Mouse (Mus musculus) heart, embryonic 15.5 days (tissue): ENCODE results near the gene Slc25a11. TPM values are rescaled to one million over a fixed set of nuclear protein-coding genes. Genes with fewer than 3 reads are reported as not detected.
A peak's percentile ranks its signal among the peaks of the same experiment; 100 is the strongest.

Experiments used
- ATAC-seq: fragments of 200-750 bp; cut with Nextera tagmentation; replicated peaks from 2 replicates; pipeline ENCODE4 v1.8.0; 2017; ENCODE audit warnings: low read depth, moderate TSS enrichment; ENCODE audit not compliant: insufficient number of reproducible peaks, insufficient read depth, low FRiP score
- H3K27ac ChIP-seq: fragments of 300-500 bp; sonication (generic); 2 replicates; pipeline ENCODE4 v1.5.1; 2015; ENCODE audit warnings: mild to moderate bottlenecking, inconsistent platforms
- H3K27me3 ChIP-seq: fragments of 300-500 bp; sonication (generic); 2 replicates; pipeline ENCODE4 v1.6.1; 2015; ENCODE audit warnings: inconsistent platforms
- H3K36me3 ChIP-seq: fragments of 300-500 bp; sonication (generic); 2 replicates; pipeline ENCODE4 v1.6.1; 2015; ENCODE audit warnings: mild to moderate bottlenecking, inconsistent platforms
- H3K4me1 ChIP-seq: fragments of 300-500 bp; sonication (generic); replicated peaks from 2 replicates; pipeline ENCODE4 v1.6.1; 2015; ENCODE audit warnings: inconsistent platforms
- H3K4me2 ChIP-seq: fragments of 300-500 bp; sonication (generic); 2 replicates; pipeline ENCODE4 v1.6.1; 2015; ENCODE audit warnings: inconsistent platforms, mild to moderate bottlenecking, moderate library complexity
- H3K4me3 ChIP-seq: fragments of 300-500 bp; sonication (generic); 2 replicates; pipeline ENCODE4 v1.5.1; 2015; ENCODE audit warnings: mild to moderate bottlenecking, inconsistent platforms
- H3K9ac ChIP-seq: fragments of 300-500 bp; sonication (generic); 2 replicates; pipeline ENCODE4 v1.6.1; 2015; ENCODE audit warnings: mild to moderate bottlenecking, inconsistent platforms
- H3K9me3 ChIP-seq: fragments of 300-500 bp; sonication (generic); replicated peaks from 2 replicates; pipeline ENCODE4 v1.6.1; 2016; ENCODE audit warnings: inconsistent platforms
- WGBS: fragments of 180-500 bp; shearing (Covaris S2); methylation state at CpG from one replicate; pipeline ENCODE4 v1.1.7; 2015; ENCODE audit warnings: mixed read lengths; 5-methylcytosine and 5-hydroxymethylcytosine counted together
- polyA plus RNA-seq: library from polyadenylated mRNA; unstranded; fragments of >200 nt; fragmentation: Nextera tagmentation; extraction: Ambion mirVana; gene quantifications from 2 replicates; pipeline ENCODE4 v1.2.1, GENCODE M21; 2015

The Slc25a11 gene
- polyA plus RNA-seq, 1 experiment from 2014 or later, result 279 TPM

DNA sequence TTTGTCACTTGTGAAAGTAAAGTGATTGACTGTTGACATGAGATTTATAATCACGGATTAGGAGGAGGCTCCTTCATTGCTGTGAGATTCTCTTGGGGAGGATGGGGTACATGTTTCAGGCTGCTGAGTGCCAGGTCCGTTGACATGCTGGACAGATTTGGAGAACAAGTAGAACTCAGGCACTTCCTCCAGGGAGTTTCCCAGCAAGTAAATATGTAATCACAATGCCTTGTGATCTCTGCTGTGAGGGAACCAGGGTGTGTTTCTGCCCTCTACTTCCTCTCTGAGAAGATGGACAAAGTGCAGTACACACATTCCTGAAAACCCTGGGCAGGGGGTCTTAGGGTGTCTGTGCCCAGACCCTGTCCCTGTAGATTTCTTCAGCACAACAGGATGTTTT lies 51.6 kb downstream of the Slc25a11 start:
- 56% methylated on average over 2 of the region's 2 CpGs for WGBS
- Histone ChIP-seq H3K27ac (peak overlapping the region; percentile 28; the same call in 1 of the 2 replicates), H3K9ac (no peak overlapping the region), H3K4me2 (no peak overlapping the region), H3K4me1 (0 out of 2 replicates have a peak, but pooled peaks cover 3% of the 10 kb centered on the region), H3K4me3 (no peak overlapping the region), H3K27me3 (no peaks in the 10 kb centered on the region), H3K9me3 (no peaks in the 10 kb centered on the region), H3K36me3 (peaks cover 16% of the 10 kb centered on the region)
- no peak for ATAC-seq

DNA sequence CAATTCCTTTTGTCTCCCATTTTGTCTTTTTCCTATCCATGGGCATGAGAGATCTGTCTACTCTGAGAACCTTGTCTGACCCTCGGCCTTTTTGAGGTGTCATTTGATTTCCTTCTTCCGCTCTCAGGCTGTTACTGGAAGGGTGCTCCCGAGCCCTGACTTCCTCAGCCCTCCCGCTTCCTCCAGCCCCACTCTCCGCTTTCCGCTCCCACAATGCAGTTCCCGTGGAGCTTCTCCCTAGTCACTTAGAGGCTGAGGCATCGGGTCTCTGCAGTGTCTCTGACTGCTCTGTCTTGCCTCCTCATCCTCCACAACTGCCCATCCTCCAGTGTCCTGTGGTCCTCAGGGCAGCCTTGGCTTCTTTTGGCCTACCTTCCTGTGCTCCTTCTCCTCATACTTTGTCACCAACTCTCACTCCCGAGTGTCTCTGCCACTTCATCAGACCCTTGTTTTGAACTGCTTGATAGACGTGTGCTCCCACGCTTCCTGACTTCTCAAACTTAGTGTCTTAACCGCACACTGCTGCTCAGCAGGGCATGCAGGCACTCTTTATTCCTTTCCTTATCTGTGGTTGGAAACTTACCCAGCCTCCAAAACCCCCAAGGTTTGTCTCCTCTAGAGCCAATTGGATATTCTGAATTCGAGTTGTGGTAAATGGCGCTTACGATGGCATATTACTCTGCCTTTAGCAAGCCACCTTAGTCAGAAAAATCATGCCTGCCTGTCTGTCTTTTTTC lies 52.9 kb downstream of the Slc25a11 start:
- WGBS, result 68% methylated on average over 15 of the region's 15 CpGs
- H3K9ac ChIP-seq, result no peak overlapping the region
- H3K36me3 ChIP-seq, result peaks cover 16% of the 10 kb centered on the region
- peak overlapping the region; percentile 28; the same call in 1 of the 2 replicates for H3K27ac ChIP-seq
- ATAC-seq, result 0 out of 2 replicates have a peak, but pooled peaks have one; percentile 14
- 0 out of 2 replicates have a peak, but pooled peaks cover 3% of the 10 kb centered on the region for H3K4me1 ChIP-seq
- no peak overlapping the region for H3K4me2 ChIP-seq
- no peaks in the 10 kb centered on the region for H3K27me3 ChIP-seq
- no peaks in the 10 kb centered on the region for H3K9me3 ChIP-seq
- H3K4me3 ChIP-seq, result no peak overlapping the region

Other genes with a start within 250 kb of the Slc25a11 start
- 17.6 and 24.3 TPM in 2 replicates for gene Pelp1, start 237.4 kb downstream of the Slc25a11 start, polyA plus RNA-seq
- 11.4 and 14.7 TPM in 2 replicates for gene Arrb2, start 214.8 kb downstream of the Slc25a11 start, polyA plus RNA-seq
- 19.5 and 24.2 TPM in 2 replicates for gene Med11, start 195.6 kb downstream of the Slc25a11 start, polyA plus RNA-seq
- 1.5 and 1.8 TPM in 2 replicates for gene Zmynd15, start 188.0 kb downstream of the Slc25a11 start, polyA plus RNA-seq
- 9.0 and 10.2 TPM in 2 replicates for gene Cxcl16, start 187.5 kb downstream of the Slc25a11 start, polyA plus RNA-seq
- 4.9 and 5.4 TPM in 2 replicates for gene Tm4sf5, start 142.2 kb downstream of the Slc25a11 start, polyA plus RNA-seq
- gene Vmo1, start 132.9 kb downstream of the Slc25a11 start, polyA plus RNA-seq, result 0.19 and 0.37 TPM in 2 replicates
- 0.42 TPM in 1 of 2 replicates, not detected in the other for gene Gltpd2, start 128.3 kb downstream of the Slc25a11 start, polyA plus RNA-seq
- 509 and 590 TPM in 2 replicates for gene Psmb6, start 122.1 kb downstream of the Slc25a11 start, polyA plus RNA-seq
- gene Gm40193, start 114.5 kb downstream of the Slc25a11 start, polyA plus RNA-seq, result not detected in 2 replicates
- gene Pld2, start 107.4 kb downstream of the Slc25a11 start, polyA plus RNA-seq, result 10.4 and 11.7 TPM in 2 replicates
- 8.1 and 11.8 TPM in 2 replicates for gene Mink1, start 84.6 kb downstream of the Slc25a11 start, polyA plus RNA-seq
- gene 4930544D05Rik, start 31.6 kb downstream of the Slc25a11 start, polyA plus RNA-seq, result not detected in 2 replicates
- 0.30 TPM in 1 of 2 replicates, not detected in the other for gene Chrne, start 28.3 kb downstream of the Slc25a11 start, polyA plus RNA-seq
- gene Gp1ba, start 8.4 kb downstream of the Slc25a11 start, polyA plus RNA-seq, result 0.62 and 0.67 TPM in 2 replicates
- 75.1 and 81.2 TPM in 2 replicates for gene Rnf167, start 244 bp downstream of the Slc25a11 start, polyA plus RNA-seq
- gene Pfn1, start 7.2 kb upstream of the Slc25a11 start, polyA plus RNA-seq, result 1,318 and 1,359 TPM in 2 replicates
- gene Eno3, start 9.7 kb upstream of the Slc25a11 start, polyA plus RNA-seq, result 389 and 492 TPM in 2 replicates
- gene Spag7, start 21.9 kb upstream of the Slc25a11 start, polyA plus RNA-seq, result 168 and 186 TPM in 2 replicates
- gene Camta2, start 40.6 kb upstream of the Slc25a11 start, polyA plus RNA-seq, result 11.3 and 16.0 TPM in 2 replicates
- gene Inca1, start 52.7 kb upstream of the Slc25a11 start, polyA plus RNA-seq, result 1.4 and 2.2 TPM in 2 replicates
- gene Kif1c, start 53.1 kb upstream of the Slc25a11 start, polyA plus RNA-seq, result 5.3 and 5.5 TPM in 2 replicates
- 8.4 and 9.3 TPM in 2 replicates for gene Zfp3, start 116.7 kb upstream of the Slc25a11 start, polyA plus RNA-seq
- gene Scimp, start 165.1 kb upstream of the Slc25a11 start, polyA plus RNA-seq, result 0.45 and 0.60 TPM in 2 replicates
- 26.4 and 29.1 TPM in 2 replicates for gene Rabep1, start 197.3 kb upstream of the Slc25a11 start, polyA plus RNA-seq